Mouse (Mus musculus) small intestine, adult 10 weeks (tissue): Measurements from ENCODE around the gene Dnajc4. TPM values are rescaled to one million over a fixed set of nuclear protein-coding genes. Genes with fewer than 3 reads are reported as not detected.

ENCODE experiments used
- polyA plus RNA-seq: library from polyadenylated mRNA; stranded (reverse); fragments of 350-450 nt; fragmentation: Illumina TruSeq; extraction: RNeasy Lipid Tissue Mini Kit (QIAGEN cat#74804); gene quantifications from one replicate; pipeline ENCODE4 v1.2.3, GENCODE M21; 2014; ENCODE audit warnings: low replicate concordance

Gene Dnajc4
- not detected for polyA plus RNA-seq

DNA sequence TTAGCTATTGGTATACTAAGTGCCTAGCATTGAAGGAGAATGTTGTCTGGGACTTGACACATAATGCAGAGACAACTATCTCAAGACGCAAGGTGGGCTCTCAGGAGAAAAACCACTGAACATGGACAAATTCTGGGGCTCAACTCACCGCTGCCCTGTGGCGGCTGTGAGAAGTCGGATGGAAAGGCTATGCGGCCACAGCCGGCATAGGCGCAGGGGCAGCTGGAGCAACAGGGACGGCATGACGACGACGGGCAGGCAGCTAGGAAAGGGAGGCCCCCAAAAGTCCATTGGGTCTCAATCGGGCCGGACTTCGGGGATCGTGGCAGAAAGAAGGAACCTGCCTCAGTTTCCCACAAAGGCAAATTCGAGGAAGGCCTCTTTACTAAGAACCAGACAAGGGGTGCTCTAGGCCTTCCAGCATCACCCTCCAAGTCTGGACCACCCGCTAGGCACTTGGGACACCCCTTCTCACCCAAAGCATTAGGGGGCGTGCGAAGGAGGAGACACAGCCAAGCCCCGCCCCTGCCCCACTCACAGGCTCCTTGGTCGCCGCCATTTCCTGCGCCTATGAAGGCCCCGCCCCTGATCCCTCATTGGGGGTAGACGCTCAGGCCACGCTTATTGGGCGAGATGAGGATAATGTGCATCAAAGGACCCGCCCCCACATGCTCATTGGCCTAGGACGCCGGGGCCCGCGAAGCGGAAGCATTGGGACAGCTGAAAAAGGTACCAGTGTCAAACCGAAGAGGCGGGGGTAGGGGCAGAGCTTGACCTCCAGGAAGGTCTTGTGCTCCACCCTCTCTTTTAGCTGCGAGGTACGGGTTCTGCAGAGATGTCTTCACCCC, at the start of gene Dnajc4:
Gene Dnajc4, minus strand, starts transcription at position 562 of the 848 bp plus-strand sequence.

DNA sequence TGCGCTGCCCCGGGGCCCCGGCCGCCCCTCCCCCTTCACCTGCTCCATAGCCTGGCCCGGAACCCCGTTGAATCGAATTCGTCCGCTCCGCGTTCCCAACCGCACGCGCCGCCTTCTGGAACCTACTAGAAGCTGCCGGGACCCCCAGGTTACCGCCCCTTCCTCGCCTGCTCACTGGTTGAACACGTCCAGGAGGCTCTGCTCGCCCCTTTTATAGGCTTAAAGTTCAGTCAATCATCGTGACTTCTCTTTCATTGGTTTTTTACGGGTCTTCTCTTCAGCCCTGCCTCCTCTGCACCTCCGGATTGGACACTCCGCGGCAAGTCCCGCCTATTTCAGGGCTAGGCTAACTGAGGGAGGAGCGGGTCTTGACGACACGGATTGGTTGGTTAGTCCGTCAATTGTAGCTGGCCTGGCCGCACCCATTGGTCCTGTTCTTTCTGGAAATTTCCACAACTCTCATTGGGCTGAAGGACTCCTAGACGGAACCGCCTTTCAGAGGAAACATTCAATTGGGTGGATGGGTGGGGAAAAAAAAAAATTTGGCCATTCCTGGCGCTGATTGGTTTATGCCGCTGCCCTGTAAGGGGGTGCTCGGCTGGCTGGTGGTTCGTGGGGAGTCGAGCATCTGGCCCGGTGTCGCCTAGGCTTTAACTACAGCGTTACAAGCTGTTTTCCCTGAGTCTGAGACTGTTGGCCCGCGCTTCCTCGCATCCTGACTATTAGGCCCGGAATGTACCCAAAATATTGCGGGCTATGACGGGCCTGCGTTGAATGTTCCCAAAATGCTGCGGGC, 47.7 kb upstream of the Dnajc4 start, which contains the start of gene Stip1:
Gene Stip1, minus strand, starts transcription at position 127 of the 796 bp plus-strand sequence.

DNA sequence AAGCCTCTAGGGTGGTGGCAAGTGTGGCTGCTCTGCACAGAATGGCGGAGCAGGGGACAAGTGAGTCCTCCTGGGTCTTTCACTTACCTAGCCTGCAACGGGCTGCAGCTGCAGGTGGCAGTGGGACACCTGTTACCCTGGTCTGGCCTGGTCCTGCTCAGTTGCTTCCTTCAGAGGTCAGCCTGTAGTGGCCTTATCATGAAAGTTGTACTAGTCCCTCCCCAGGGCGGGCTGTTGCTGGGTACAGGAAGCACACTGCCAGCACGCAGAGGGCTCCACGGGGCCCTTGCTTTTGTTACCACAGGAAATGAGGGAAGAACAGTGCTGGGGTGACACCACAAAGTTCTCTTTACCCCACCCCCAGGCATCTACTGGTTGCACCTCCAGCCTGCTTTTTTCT, 26.8 kb upstream of the Dnajc4 start, which contains the start of gene Fermt3:
Gene Fermt3, minus strand, starts transcription at position 279 of the 400 bp plus-strand sequence.

DNA sequence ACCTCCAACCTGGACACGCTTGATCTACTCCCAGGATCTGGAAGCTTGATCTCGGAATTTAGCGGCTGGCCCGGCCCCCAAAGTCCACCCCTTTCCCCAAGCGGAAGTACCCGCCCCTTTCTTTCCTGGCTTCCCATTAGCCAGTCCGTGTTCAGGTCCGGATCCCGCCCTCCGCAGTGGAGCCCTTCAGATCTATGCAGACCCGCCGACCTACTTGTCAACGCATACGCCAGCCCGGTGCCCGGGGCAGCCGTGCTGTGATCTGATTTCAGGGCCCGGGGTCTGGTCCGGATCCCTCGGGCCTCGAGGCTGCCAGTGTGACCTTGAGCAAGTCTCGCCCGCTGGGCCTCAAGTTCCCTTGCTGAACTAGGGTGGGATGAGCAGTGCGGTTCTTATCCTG, 3.6 kb upstream of the Dnajc4 start, which contains the start of the genes Nudt22 and Trpt1:
Gene Nudt22, minus strand, starts transcription at position 112 of the 400 bp plus-strand sequence.
Gene Trpt1, plus strand, starts transcription at position 126 of the 400 bp plus-strand sequence.

DNA sequence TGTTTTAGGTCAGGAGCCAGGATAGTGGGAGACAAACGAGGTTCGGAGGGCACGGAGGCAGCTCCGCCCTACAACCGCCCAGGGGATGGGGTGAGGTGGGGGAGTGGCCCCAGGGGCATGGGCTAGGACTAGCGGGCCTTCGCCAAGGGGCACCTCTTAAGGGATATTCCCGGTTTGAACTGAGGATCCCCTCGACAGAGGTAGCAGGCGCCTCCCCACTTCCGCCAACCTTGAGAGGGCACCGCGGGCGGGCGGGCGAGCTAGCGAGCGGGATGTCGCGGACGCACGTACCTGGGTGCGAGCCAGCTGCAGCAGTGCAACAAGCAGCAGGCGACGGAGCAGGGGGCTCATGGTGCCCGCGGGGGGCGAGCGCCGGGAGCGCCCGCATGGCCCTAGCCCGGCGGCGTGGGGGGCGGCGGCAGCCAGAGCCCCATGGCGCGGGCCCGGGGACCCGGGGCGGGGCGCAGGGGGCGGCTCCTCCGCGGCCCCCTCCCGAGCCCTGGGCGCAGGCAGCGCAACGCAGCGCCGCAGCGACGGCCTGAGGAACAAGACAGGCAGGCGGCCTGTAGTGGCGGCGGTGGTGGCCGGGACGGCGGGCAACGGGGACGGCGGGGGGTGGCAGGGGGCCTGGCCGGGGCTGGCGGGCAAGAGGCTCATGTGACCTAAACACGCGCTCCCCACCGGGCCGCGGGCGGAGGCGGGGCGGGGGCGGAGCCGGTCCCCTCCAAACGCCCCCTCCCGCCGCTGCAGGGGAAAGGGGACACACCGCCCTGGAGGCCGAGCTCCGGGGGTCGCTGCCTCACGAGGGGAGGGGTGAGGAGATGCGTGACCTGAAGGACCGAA, 5.1 kb downstream of the Dnajc4 start, which contains the start of gene Vegfb:
Gene Vegfb, minus strand, starts transcription at position 591 of the 843 bp plus-strand sequence.

DNA sequence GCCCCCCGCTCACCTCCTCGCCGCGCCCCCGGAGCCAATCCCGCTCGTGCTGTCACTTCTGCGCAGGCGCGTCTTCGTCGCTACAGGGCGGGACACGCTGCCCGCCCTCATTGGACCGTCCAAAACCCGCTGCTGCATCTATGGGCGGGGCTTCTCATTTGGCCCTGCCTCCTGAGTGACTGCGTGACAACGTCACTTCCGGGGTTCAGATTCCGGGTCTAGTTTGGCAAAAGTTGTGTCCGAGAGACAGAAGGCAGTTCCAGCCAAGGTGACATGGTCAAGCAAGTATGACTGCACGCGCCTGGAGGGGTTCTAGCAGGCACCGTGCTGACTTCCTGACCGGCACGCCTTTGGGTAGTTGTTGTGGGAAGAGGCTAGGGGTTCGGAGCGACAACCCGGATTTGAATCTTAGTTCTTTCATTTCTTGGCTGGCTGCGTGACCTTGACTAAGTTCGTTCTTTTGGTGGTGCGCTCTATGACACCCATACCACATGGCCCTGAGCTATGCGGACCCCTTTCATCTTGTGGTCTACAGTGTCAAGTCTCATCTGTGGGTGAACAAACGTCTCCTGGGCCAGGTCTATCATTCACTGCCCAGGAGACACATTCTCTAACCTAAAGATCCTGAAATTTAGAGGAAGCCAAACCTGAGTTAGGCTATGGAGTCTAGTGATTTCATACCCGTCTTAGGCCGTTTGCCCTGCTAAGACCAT, 11.8 kb downstream of the Dnajc4 start, which contains the start of gene Fkbp2:
Gene Fkbp2, minus strand, starts transcription at position 121 of the 713 bp plus-strand sequence.

DNA sequence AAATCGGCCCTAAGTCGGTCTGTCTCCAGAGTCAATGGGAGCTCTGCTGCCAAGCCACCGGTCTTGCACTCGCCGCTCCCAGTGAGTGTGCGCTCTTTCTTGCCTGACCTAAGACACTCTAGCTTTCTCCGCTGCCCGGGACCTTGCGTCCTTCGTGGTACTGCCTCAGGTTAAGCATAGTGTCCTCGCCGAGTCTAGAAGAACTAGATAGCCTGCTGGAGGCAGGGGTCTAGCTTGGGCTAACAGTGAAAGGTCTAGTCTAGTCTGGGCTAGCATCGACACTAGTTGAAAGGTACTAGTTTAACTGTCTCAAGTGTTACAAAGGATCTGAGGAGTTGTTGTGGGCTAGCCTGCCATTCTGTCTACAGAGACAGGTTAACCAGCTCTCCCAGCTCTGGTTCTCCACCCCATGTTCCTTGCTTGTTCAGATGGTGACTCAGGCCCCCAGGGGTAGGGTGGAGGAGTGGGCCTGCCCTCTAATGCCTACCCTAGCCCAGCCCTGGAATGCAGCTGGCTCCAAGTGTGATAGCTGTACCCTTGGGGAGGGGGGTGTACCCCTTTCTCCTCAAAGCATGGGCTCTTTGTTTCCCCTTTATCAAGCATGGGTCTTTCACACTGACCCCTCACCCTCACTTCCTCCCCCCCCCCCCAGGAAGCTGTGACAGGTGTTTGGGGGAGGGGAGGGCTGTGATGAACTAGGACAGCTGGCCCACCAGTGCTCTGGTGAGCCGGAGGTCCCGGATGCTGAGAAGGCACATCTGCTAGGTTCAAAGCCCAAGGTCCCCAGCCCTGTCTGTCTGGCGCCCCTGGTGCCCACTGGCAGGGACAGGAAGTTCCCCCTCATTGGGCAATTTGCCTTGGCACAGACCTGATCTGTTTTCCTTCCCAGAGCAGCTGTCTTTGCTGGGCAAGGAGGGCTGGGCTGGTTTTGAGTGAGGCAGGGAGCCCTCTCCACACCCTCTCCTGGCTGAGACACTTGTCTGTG, 16.5 kb downstream of the Dnajc4 start, which contains the start of gene Plcb3:
Gene Plcb3, minus strand, starts transcription at position 934 of the 985 bp plus-strand sequence.

DNA sequence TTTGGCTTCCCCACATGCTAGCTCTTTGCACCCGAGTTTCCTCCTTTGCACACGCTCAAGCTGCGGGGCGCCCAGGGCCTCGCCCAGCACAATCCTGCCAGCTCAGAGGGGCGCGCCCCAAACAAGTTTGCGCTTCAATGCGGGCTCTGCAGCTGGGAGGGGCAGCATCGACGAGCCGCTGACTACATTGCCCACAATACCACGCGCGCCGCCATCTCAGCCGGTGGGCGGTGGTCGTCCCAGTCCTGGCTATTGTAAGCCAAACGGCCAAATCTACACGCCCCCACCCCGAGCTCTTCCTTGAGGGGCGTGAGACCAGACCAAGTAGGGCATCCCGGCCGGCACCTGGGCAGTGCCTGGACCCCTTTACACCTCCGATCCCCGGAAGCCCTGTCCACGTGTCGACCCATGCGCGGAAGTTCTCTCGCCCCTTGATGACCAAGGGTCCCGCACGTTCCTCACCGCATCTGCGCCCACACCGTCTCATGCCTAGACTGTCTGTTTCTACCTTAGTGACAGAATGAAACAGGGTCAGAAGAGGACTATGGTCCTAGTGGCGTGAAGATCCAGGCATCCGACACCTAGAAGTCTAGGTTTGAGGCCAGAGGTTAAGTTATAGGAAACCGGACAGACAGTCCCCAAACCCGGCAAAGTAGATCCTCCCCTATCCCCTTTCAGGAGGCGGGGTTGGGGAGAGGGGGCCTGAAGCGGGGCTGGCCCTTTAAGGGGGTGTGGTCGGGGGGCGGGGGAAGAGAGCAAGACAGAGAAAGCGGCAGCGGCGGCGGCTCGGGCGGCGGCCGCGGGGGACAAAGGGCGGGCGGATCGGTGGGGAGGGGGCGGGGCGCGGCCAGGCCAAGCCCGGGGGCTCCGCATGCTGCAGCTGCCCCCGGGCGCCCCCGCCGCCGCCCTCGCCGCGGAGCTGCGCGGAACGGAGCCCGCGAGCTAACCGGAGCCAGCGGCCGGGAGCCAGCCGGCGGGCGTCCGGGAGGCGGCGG, 17.9 kb downstream of the Dnajc4 start, which contains the start of gene Ppp1r14b:
Gene Ppp1r14b, plus strand, starts transcription at position 758 of the 995 bp plus-strand sequence.

DNA sequence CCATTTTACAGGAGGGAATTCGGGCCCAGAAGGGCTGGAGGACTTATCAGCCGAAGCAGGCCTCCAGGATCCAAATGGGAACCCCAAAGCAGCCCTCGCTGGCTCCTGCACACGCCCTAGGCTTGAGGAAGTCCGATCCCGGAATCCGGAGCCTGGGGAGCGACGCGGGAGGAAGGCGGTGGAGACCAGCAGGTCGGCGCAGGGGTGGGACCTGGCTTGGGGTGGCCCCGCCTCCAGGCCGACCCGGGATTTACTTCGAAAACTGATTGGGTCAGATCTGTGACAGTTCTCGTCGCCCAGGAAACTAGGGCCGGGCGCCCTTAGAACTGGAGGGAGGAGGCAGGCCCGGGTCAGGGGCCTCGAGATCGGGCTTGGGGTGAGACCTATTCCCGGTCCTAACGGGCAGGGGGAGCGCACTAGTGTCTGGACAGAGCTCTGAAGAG, 50.1 kb downstream of the Dnajc4 start, which contains the start of gene Gpr137:
Gene Gpr137, minus strand, starts transcription at position 232 of the 443 bp plus-strand sequence.

DNA sequence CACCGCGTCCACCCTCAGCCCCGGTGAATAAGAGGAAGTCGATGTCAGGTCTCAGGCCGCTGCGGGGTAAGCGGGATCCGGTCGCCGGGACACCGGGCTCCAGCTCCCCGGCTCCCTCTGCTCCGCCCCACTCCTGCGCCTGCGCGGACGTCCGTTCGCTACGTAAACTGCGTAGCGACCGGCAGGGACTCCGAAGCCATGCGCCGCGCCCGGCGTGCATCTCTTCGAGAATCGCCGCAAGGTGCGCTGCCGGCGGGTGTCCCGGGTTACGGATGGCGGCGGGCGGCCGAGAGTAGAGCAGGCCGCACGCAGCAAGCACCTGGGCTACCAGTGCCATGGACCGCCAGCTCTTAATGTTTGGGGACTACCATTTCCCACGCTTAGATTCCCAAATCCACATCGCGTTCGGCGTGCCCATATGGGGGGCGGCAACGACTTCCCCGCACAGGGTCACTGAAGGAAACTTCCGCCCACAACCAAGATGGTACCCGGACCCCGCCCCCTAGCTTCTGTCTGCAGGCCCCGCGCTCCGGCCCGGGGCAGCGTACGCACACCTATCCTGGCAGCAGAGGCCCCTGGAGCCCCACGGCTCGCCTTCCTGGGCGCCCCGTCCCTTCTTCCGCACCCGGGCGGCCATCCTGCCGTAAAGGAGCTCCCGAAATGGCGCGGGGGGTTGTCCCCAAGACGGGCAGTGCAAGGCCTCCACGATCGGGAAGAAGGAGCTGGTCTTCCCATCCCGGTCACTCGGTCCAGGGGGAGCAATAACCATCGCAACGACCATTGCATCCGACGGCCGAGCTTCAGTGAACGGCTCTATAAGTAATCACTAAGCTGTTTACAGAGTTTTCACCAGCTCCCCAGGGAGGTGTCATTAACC, 50.8 kb downstream of the Dnajc4 start, which contains the start of gene Bad:
Gene Bad, plus strand, starts transcription at position 490 of the 877 bp plus-strand sequence.

Other genes starting within 250 kb of the Dnajc4 start
- gene Rps6ka4, start 151.9 kb downstream of the Dnajc4 start, polyA plus RNA-seq, result not detected
- gene Ccdc88b, start 134.4 kb downstream of the Dnajc4 start, polyA plus RNA-seq, result not detected
- 6.8 TPM for gene Trmt112, start 82.9 kb downstream of the Dnajc4 start, polyA plus RNA-seq
- gene Prdx5, start 82.5 kb downstream of the Dnajc4 start, polyA plus RNA-seq, result 30.6 TPM
- 16.2 TPM for gene Esrra, start 70.8 kb downstream of the Dnajc4 start, polyA plus RNA-seq
- gene Catsperz, start 67.2 kb downstream of the Dnajc4 start, polyA plus RNA-seq, result not detected
- not detected for gene Kcnk4, start 58.1 kb downstream of the Dnajc4 start, polyA plus RNA-seq
- gene Bad, start 50.7 kb downstream of the Dnajc4 start, polyA plus RNA-seq, result 0.41 TPM
- gene Gpr137, start 50.1 kb downstream of the Dnajc4 start, polyA plus RNA-seq, result not detected
- 4.2 TPM for gene Ppp1r14b, start 17.6 kb downstream of the Dnajc4 start, polyA plus RNA-seq
- gene Plcb3, start 16.1 kb downstream of the Dnajc4 start, polyA plus RNA-seq, result 18.0 TPM
- gene Fkbp2, start 12.1 kb downstream of the Dnajc4 start, polyA plus RNA-seq, result 7.6 TPM
- gene Vegfb, start 4.9 kb downstream of the Dnajc4 start, polyA plus RNA-seq, result 1.9 TPM
- not detected for gene Nudt22, start 3.5 kb upstream of the Dnajc4 start, polyA plus RNA-seq
- gene Trpt1, start 3.6 kb upstream of the Dnajc4 start, polyA plus RNA-seq, result 0.41 TPM
- 0.15 TPM for gene Fermt3, start 26.9 kb upstream of the Dnajc4 start, polyA plus RNA-seq
- gene Stip1, start 47.4 kb upstream of the Dnajc4 start, polyA plus RNA-seq, result 19.6 TPM
- 1.7 TPM for gene Macrod1, start 64.2 kb upstream of the Dnajc4 start, polyA plus RNA-seq
- gene Flrt1, start 113.2 kb upstream of the Dnajc4 start, polyA plus RNA-seq, result not detected
- 7.0 TPM for gene Otub1, start 213.7 kb upstream of the Dnajc4 start, polyA plus RNA-seq
- gene Cox8a, start 225.0 kb upstream of the Dnajc4 start, polyA plus RNA-seq, result 78.7 TPM
- 7.6 TPM for gene Naa40, start 248.6 kb upstream of the Dnajc4 start, polyA plus RNA-seq